Mouse (Mus musculus) cerebellum, postnatal 10 days (tissue): ENCODE measurements around the gene Mtus2.
"Not testable (repeated sequence)": the region's sequence is repeated elsewhere in the genome, so short reads cannot be mapped to it uniquely, and the experiment has no call there.

ENCODE experiments used
- DNase-seq, 2 experiments: peaks; one replicate each; pipeline ENCODE4 v3.0.0; 2021; ENCODE audit warnings: mixed read lengths in 2 of 2

Gene Mtus2

DNA sequence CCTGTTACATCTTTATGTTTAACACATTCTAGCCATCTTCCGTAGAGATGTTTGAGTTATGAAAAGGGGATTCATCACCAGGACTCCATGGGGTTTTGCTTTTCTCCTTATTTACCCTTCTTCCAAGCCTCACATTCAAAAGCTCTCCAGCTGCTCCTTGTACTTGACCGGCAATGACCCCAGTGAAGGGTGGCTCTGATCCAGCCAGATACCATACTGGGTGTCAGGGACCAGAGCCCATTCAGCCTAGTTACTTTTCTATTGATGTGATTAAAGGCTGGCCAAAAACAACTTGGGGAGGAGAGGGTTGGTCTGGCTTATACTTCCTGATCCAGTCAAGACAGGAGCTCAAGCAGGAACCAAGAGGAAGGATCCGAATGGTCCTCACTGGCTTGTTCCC lies 326.5 kb downstream of the Mtus2 start:
- DNase-seq: peak; percentile 19 to 29

DNA sequence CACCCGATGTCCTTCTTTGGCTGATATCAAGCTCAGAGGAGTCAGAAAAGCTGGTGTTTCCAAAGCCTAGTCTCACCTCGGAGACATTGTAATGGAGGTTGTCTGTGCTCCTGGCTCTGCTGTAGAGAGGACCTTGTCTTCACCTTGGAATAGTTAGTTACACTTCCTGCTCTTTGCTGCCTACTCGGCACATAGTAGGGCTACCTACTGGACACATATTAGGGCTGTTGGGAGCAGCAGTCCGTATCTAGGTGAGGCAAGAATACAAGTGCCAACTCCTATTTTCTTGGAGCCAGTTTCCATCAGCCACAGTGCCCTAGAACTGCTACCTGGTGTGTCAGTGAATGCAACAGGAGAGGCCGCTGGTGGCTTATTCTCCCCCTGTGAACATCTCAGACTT lies 330.4 kb downstream of the Mtus2 start:
- DNase-seq: no peak

DNA sequence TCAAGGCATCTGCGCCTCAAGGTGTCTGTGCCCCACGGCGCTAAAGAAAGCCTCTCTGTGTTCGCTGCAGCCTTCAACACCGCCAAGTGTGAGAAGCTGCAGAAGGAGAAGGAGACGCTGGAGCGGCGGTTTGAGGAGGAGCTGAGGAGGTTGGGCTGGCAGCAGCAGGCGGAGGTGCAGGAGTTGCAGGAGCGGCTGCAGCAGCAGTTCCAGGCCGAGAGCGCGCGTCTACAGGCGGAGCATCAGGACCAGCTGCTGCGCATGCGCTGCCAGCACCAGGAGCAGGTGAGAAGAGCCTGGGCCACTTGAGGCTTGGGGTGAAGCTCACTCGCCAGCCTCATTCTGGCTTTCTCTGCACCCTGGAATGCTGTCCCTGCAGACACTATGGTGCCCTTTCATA lies 331.7 kb downstream of the Mtus2 start:
- no peak for DNase-seq

DNA sequence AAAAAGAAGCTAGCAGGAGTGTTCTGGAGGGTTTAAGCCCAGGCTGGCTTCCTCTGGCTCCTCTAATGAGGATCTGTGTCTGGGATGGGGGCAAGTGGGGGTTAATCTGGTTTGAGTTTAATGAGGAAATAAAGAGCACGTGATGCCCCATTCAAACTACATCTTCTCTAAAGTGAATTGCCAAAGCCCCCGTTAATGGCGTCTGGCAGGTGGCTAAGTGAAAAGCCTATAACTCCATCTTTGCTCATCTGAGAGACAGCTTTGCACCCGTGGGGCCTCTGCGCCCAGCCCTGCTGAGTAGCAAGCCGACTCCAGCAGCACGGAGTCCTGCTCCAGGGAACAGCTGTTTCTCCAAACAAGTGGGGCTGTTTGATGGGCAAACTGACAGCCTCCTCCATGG lies 332.8 kb downstream of the Mtus2 start:
- DNase-seq: no peak

DNA sequence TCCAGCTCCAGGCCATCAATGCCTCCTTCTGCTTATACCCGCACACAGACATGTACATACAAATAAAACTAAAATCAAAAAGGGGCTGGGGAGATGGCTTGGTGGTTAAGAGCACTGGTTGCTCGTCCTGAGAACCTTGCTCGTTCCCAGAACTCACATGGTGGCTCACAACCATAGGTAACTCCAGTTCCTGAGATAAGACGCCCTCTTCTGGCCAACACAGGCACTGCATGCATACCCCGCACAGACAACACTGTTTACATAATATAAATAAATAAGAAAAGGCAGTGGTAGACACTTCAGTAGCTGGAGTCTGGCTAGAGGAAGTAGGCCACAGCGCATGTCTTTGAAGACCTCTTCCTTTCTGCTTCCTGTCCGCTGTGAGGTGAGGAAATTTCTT lies 335.7 kb downstream of the Mtus2 start:
- no peak for DNase-seq

DNA sequence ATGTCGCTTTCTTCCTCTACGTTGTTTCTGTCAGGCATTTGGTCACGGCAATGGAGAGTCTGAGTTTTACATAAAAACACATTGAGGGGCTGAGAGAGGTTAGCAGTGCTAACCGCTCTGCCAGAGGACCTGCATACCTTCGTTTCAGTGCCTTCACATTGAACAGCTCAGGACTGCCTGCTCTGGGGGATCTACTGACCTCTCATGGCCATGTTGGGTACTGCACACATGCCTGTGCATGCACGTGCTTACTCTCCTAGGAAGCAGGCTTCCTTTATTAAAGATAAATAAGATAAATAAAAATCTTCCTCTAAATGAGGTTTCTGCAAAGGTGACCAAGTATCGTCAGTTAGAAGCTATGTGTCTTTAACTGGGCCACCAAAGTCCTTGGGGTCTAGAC lies 336.2 kb downstream of the Mtus2 start:
- peak; percentile 58 to 69 for DNase-seq

DNA sequence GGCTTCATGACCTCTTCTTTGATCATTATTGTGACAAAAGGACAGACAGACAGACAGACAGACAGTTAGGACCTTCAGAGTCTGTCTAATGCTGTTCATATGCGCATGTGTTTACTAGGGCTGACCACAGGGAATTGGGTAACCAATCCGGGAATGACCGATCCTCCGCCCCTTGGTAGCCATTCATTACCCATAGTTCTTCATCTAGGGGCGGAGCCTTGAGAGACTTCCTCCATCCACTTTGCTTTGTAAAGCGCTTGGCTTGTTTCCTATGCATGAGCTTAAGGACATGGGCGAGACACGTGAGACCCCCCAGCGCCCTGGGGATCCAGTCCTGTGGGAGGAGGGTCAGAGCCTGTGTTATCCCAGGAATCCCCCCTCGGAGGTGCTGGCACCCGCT lies 345.8 kb downstream of the Mtus2 start:
- DNase-seq: no peak

DNA sequence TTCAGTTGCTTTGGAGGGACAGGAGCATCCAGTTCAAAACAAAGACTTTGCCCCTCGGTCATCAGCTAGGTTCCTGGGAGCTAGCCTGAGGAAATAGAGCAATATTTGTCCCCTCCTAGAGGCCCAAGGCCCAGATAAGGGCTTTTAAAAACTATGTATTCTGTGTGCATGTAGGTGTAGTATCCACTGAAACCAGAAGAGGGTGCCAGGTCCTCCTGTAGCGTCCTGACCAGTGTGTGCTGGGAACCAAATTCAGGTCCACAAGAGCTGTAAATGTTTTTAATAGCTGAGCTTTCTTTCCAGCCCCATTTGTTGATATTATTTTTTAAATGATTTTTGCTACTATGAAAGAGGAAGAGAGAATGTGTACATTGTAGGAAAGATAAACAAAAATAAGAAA lies 347.0 kb downstream of the Mtus2 start:
- DNase-seq: no peak

DNA sequence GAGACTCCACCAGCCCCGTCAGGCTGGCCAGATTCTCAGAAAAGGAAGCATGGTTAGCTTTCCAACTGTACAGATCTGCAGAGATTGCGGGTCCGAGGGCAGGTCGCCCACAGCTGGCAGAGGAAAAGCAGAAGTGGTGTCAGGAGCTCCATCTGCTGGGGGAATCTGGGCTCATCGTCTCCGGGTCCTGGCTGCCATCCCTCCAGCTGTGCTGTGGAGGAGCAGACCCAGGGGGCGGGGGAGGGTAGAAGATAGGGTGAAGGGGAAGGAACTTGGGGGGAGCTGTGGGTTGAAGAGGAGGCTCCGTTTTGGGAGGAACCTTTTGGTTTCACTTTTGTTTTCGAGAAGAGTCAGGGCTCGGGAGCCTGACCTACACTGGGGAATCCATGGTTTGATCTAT lies 353.7 kb downstream of the Mtus2 start:
- DNase-seq: peak in 1 of 2 experiments; percentile 36

DNA sequence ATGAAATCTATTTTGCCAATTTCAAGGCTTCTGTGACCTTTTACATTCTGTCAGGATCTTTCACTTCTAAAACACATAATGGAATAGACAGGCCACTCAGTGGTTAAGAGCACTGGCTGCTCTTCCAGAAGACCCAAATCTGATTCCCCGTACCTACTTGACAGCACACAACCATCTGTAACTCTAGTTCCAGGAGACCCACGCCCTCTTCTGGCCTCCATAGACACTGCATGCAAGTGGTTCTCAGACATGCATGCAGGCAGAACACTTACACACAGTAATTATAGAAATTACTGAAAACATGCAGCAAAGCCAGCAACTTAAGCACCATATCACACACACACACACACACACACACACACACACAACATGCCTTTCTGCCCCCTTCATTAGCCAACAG lies 355.3 kb downstream of the Mtus2 start:
- DNase-seq: no peak

DNA sequence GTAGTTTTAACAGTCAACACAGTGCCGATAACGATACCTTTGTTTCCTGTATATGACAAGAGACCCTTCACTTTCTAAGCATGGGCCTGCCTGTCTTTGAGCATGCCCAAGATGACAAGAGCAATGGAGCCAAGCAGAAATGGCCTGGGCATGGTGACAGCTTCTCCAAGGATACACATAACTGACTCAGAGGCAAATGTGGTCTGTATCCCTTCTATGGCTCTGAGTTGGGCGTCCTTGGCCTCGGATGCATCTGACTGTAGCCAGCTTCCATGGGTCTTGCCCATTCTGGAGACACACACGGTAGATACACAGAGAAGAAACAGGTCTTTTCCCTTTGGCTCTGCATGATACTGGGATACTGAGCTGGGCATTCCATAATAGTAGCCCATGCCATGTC lies 357.8 kb downstream of the Mtus2 start:
- no peak for DNase-seq

DNA sequence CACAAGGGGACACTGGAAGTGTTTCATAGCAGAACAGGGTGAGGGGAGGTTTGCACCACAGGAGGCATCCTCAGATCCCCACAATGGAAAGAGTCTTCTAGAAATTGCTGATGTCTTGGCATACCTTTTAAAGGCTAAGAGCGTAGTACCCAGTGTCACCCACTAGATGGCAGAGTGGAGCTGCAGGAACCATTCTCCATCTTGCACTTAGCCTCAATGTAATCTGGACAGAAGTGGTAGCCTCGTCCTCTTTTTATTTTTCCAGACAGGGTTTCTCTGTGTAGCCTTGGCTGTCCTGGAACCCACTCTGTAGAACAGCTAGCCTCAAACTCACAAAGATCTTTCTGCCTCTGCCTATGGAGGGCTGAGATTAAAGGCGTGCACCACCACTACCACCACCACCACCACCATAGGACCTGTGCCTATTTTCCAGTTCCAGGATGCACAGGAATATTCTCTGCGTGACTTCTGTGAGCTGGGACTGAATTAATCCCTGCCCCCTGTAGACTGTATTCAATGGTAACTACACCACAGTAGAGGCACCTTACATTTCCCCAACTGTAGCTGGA lies 368.3 kb downstream of the Mtus2 start:
- peak; percentile 77 to 84 for DNase-seq

DNA sequence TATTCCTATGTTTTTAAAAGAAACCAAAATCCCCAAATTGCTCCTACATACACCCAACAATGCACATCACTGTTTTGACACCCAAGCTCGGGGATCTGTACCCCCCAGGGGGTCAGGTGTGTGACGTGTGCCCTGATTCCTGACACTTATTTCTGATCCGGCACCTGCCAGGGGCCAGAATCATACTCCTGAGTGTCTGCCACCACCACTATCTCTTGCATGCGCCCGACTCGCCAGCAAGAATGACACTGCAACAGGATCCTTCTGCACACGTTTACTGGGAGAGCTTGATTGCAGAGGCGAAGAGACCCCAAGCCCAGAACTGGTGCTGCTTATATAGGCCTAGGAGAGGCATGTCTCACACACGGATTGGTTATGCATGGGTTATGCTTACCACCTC lies 369.2 kb downstream of the Mtus2 start:
- not testable (repeated sequence) for DNase-seq

DNA sequence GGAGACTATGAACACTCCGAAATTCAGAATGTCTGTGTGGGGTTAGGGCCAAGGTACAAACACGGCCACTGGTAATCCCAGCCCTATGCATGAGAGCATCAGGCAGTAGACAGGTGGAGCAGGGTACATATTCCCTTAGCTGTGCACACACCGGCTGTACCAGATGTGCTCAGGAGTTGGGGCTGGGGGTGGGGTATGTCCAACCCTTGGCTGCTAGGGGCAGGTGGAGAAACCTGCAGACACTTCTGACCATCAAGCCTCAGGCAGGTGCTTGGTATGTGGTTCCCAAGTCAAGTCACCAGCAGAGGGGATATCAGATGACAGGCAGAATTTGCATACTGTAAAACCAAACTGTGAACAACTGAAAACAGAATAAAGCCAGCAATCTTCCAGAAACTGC lies 371.9 kb downstream of the Mtus2 start:
- no peak for DNase-seq

DNA sequence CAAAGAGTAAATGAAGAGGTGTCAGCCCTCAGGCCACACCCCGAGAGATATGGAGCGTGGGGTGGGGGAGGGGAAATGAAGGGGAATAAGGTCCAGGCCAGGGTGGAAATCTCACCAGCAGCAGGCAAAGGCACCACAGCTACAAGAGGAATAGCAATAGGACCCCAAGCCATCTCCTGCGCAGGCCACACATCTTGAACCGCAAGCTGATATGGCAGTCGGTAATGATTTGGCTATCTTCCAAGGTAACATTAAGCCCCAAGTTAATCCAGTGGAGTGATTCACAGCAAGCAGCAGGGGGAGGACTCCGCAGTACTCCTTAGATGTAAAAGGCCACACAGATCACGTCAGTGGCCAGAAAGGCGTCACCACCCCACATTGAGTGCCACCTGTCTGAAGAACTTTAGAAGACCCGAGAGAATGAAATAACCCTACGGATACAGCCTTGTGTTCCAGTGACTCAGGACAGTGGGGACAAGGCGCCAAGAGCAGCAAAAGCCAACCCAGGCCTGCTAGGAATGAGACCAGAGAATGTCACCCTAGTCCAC lies 374.2 kb downstream of the Mtus2 start:
- peak; percentile 34 to 36 for DNase-seq

DNA sequence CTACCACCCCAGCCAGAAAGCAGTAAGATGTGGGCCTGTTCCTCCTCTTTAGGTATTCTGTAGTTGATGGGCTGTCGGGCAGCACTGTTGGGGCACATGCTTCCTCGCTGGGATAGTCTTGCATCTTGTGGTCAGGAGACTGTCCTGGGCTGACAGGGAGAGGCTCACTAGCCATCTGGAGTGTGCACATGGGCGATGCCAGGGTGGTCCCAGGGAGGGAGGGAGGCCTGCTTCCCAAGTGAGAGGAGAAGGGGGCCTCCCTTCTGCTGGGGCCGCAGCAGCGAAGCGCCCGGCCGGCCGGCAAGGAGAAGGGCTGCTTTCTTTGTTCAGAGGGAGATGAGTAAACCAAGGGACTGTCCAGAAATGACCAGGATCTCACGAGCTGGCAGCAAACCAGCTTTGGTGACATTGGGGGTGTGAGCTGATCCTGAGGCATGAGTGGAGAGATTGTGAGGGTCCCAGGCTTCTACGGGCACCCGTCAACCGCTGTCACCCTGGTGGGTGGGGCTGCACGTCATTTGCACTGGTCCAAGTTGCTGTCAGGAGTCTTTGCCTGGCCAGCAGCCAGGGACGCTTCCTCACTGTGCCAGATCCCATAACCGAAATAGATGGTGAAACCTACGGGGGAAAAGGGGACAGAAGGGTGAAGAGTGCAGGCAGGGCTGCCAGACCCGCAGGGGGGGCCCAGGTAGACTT lies 375.0 kb downstream of the Mtus2 start:
- DNase-seq: peak in 1 of 2 experiments; percentile 52

DNA sequence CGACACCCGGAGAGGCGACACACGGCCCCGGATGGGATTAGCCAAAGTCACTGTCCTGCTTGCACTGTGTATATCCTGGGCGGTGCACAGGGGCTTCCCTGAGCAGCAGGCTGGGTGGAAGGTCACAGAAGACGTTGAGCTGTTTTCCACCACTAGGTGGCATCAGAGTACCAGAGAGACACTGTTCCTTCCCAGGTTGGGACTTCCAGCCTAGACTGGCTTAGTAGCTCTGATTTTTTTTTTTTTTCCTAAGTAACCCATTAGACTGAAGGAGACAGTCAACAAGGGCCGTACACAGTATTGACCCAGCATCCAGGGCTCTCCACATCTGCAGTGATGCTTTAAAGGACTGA lies 375.5 kb downstream of the Mtus2 start:
- peak; percentile 92 to 94 for DNase-seq

DNA sequence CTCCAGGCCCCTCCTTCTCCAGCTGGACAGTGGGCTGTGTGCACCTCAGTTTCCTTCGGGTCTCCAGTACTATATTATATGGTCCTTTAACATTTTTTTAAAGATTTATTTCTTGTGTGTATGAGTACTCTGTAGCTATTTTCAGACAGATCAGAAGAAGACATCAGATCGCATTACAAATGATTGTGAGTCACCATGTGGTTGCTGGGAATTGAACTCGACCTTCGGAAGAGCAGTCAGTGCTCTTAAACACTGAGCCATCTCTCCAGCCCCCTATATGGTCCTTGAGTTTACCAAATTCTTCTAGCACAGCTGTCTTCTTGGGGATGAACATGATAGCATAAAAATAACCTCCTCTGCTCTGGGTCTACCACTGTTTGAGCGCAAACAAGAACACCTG lies 382.0 kb downstream of the Mtus2 start:
- DNase-seq: no peak

DNA sequence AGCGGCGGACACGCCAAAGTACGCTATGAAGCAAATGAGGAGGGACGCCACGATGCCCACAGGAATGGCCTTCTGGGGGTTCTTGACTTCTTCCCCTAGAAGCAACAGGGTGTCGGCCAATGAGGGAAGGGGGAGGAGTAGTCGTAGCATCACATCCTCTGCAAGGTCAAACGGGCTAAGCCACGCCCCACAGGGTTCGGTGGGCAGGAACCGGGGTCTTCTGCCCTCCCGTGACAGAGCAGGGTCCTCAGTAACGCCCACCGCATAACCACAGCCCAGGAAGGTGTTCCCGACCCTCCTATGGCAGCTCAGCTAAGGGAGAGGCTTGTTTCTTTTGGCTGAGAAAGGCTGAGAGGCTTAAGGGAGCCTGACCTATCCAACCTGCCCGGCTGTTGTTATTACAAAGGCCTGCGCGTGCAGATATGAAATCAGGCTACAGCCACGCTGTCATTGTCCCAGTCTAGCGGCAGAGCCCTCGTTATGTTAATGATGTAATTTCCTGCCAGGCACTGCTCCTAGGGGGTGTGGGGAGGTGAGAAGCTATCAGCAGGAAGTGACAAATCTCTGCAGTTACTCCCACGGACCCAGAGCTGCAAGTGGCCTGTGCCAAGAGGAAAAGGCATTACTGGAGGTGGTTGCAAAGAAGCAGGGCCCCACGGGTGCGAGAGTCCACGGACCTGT lies 385.1 kb downstream of the Mtus2 start:
- no peak for DNase-seq

DNA sequence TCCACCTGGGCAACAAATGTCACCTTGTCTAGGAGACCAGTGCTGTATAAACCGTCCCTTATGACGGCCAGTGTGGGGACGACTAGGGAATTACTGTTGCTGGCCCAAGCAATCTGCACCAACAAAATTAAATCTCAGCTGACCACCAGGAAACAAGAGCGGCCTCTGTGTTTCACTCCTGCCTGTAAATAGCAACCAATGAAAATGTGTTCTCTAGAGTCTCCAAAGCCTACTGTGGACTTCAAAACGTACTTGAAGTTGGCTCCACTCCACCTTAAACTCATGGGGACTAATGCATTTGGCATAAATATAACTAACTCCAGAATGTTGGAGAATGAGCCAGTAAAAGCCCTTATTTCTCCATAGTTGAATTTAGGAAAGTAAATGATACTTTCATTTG lies 387.3 kb downstream of the Mtus2 start:
- DNase-seq: no peak

DNA sequence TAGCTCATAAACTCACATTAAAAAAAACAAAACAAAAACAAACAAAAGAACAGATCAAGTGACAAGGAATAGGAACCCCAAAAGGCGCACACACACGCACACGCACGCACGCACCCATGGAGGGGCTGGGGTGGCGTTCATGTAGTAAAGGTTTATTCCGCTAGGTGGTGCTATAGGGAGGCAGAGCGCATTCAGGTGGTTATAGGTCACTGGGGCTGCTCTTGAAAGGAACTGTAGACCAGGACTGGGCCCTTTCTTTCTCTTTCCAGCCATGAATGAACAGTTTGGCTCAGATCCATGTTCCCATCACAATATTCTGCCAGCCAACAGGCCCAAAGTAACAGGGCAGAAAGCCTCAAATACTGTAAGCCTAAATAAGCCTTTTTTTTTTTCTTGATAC lies 389.4 kb downstream of the Mtus2 start:
- DNase-seq: peak in 1 of 2 experiments; percentile 35

DNA sequence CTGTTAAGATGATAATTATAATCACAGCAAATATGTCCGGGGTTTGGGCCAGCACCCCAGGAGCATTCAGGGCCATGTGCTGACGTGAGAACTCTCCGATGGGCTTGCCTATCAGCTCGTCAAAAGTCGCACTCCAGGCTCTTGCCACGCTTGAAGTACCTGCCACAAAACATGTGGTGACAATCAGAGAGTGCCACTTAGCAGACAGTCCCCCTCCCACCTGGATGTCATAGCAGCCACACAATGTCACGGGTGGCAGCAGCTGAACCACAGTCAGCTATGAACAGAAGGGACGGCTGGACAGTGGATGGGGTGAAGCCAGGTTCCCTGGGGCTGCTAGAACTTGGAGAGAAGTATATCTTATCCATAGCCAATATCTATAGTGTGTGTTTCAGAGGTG lies 391.0 kb downstream of the Mtus2 start:
- DNase-seq: peak; percentile 46 to 59

DNA sequence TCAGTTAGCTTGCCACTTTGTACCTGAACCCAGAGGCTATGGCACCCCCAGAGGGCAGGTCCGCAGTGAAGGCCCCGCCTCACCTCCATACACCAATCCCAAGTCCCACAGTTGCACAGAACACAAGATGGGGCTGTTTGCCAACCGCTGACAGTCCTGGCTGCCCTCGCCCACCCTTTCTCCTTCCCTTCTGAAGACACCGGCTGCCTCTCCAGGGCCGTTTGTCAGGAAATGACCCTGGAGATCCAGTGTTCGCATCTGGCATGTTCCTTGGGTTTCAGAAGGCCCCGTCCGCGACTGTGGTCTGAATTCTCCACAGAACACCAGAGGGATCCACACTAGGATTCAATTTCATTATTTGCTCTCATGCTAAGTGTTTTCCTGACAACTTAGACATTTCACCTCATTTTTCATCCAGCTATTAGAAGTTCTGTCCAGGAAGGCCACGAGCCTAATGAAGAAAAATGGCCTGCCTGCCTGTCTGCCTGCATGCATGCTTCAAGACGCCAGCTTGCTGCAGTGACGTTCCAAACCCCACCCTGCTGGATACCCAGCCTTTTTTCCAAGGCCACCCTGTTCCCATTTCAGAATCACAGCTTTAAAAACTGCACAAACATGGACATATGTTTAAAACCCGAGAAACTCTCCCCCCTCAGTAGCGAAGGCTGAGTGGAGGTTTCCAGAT lies 392.3 kb downstream of the Mtus2 start:
- peak; percentile 53 to 64 for DNase-seq

DNA sequence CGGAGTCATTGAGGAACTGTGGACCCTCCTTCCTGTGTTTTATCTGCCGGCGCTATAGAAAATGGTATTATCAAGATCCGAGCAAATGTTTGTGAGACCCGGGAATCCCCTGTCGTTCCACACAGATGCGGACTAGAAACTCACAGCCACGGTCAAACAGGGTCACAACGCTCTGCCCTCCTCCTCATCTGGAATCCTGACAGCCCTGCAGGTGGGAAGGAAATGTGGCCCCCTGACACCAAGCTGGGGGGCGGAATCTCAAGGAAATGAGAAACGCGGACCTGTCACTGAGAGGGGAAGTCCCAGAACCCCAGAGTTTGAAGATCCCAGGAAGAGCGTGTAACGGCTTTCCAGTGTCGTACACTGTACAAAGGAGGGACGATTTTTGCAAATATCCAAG lies 396.3 kb downstream of the Mtus2 start:
- DNase-seq: no peak
